Mouse (Mus musculus) layer of hippocampus, postnatal 25 days (tissue): ENCODE data around the gene Ube2u. TPM values are rescaled to one million over a fixed set of nuclear protein-coding genes. Genes with fewer than 3 reads are reported as not detected.
A peak's percentile ranks its signal among the peaks of the same experiment; 100 is the strongest.

Source experiments
- DNase-seq, 2 experiments: peaks; one replicate each; pipeline ENCODE4 v3.0.0; 2022; ENCODE audit warnings: mixed read lengths in 2 of 2, low spot score in 1 of 2; ENCODE audit errors: extremely low spot score in 1 of 2
- total RNA-seq, 2 experiments: library from RNA; stranded (reverse); gene quantifications; 2 replicates each; pipeline ENCODE4 v1.2.3; 2021

The Ube2u gene
- total RNA-seq, 2 experiments from 2014 or later: not detected

DNA sequence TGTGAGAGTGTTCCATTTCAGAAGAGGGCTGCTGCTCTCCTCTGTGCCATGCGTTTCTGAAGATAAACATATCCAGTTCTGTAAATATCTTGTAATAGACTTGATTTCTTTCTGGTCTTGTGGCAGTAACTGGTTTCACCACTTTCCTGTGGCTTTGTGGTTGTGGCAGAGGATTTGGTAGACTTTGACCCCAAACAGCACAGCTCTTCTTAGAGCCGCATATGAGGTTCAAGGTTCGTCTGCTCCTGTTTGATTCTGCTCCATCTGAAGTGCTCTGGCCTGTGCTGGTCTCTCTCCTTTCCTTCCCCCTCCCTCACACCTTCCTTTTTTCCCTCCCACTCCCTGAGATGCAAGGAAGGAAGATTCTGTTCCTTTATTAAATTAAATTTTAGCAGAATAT is 60.8 kb downstream of the Ube2u start:
- DNase-seq: no peak

DNA sequence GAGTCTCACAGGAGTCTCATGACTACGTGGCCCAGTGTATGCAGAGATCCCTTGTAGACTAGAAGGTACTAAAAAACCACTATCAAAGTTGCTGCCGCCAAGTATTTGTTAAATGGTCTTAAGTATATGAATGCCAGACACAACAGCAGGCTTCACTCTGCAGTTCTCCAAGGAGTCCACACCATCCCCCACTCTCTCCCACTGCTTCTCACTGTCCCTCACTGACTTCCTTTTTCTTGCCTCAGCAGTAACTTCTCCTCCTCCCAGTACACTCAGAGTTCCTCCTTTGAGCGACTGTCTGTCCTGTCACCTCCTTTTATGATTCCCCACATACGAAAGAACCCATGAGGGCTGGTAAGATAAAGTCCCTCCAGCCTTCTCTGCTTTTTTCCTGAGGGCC is 69.3 kb downstream of the Ube2u start:
- no peak for DNase-seq

- no peak for DNase-seq
These were observed 74.6 kb downstream of the Ube2u start for GRCm38 (mm10) chr4:100553296-100553695.

GRCm38 (mm10) chr4:100588236-100589206 is 109.9 kb downstream of the Ube2u start:
- peak; percentile 73 to 89 for DNase-seq

DNA sequence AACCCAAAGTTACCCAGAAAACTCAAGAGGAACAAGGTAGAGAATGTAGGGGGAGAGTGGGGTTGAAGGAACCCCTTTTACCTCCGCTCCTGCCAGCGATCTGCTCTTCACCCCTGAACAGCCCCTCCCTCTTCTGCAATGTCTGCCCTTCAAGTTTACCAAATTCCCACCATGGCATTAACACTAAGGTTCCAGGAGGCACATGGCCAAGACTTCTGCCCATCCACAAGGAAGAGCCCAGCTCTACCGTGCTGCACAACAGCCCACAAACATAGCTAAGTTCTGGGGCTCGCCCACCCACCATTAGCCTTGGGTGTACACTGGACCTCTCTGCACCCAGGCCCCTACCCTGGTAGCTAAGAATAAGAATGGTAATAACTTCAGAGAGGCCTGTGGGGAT is 117.1 kb downstream of the Ube2u start:
- no peak for DNase-seq

DNA sequence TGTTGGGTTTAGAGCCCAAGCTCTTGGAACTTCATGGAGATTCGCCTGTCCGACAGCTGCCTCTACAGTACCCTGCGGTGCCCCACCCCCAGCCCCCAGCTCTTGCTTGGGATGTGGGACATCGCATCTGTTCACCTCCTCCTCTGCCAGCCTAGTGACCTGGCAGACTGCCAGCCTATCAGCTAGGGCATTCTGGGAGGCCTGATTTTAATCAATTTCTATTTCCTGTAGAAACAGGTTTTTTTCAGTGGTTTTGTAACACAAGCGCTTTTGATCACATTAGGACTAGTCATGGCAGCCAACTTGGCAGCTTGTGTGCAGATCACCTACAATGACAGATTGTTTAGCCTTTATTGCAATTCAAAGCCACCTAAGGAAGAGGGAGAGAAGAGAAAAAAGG is 118.0 kb downstream of the Ube2u start:
- DNase-seq: peak; percentile 31 to 41

GRCm38 (mm10) chr4:100597049-100597448 is 118.4 kb downstream of the Ube2u start:
- DNase-seq: no peak
